Mouse (Mus musculus) v-Abl transformed pro-B cells (cell line): ENCODE measurements around the gene Sidt2.

Experiments
- in situ Hi-C, 2 experiments: fragments of 400-800 bp; cut with MboI; formaldehyde crosslinking; loops; one replicate each; pipeline ENCODE4 v1.15.1; 2025; ENCODE audit not compliant: unreplicated experiment in 2 of 2

Gene Sidt2

DNA sequence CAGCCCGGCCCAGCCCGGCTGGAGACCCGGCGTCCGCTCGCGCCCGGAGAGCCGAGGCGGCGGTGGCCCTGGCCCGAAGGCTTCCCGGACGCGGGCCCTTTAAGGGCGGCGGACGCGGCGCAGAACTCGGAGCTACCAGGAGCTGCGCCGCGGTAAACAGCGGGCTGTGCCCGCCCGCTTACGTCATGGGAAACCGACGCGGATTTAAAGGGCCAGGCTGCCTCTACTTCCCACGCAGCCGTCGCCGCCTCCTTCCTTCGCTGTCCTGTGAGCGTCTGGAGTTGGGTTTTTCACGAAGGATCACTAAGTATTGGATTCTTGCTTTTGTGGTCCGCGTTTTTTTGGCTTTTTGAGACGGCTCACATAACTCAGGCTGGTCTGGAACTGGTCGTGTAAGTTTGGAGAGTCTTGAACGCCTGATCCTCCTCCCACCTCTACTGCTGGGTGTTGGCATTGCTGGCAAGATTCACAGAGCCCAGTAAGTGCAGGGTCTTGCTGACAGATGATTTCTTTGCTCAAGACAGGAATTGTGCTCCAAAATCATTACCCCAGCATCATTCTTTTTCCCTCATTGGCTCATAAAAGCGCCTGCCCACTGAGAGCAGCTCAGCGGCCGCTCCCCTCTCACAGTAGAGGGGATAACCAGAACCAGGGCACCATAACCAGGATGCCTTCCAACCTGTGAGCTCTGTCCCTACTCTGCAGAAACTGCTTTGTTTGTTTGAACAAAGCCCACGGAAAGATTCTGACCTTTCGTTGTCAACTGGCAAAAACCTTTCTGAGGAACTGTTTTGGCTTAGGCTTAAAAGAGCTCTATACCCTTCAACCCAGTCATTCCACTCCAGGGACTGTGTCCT lies at the start of gene Sidt2:
TSS of gene Sidt2 (minus strand) at position 152 of the 857 bp plus-strand sequence.
- in situ Hi-C loops: no loop called here

DNA sequence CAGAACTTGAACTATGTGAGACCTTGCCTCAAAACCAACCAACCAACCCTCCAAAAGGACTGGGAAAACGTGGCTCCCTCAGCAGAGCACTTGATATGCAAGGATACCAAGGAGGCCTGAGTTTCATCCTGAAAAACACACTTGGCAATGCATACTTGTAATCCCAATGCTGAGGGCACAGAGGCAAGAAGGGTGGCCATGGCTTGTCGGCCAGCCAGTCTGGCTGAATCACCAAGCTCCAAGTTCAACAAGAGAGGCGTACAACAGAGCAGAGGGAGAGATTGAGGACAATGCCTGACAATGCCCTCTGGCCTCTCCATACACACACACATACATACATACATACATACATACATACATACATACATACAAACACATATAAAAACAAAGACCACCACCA lies 49.5 kb upstream of the Sidt2 start:
- in situ Hi-C loops: loop anchor here (5.0 kb wide), 2 partner anchors 303 to 308 kb away; no protein-coding TSS in a partner anchor

DNA sequence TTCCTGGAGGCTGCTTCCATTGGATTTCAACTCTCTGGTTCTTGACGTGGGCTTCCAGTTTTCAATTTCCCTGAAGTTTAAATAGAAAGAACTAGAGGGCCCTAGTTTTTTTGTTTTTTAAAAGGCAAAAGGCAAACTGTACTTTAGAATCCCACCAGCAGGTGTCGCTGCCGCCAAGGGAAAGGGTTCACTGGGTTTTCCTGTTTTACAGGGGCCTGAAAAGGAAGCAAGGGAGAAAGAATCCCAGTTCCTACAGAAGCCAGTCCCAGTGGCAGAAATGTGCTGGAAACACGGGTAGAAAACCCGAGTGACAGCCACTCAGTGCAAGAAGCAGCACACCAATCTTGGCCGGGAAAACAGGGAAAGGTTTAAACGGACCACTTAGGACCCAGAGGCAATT lies 48.7 kb upstream of the Sidt2 start:
- in situ Hi-C loops: loop anchor here (5.0 kb wide), 2 partner anchors 304 to 309 kb away; no protein-coding TSS in a partner anchor

DNA sequence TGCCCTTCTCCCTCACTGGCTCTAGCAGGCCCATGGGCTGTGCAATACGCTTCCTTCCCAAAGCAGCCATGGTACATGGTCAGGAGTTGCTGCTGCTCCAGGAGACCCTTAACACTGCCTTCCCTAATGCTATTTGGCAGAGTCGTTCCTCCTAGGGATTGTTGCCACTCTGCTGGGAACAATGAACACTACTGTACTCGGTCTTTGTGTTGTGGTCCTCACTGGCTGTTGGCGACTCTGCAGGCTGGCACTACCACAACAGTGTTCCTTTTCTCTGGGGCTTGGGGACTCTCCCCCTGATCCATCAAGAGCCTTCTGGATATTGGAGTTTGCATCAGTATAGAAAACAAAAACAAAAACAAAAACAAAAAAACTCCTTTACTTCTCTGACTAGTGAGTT lies 44.0 kb upstream of the Sidt2 start:
- in situ Hi-C loops: no loop called here

DNA sequence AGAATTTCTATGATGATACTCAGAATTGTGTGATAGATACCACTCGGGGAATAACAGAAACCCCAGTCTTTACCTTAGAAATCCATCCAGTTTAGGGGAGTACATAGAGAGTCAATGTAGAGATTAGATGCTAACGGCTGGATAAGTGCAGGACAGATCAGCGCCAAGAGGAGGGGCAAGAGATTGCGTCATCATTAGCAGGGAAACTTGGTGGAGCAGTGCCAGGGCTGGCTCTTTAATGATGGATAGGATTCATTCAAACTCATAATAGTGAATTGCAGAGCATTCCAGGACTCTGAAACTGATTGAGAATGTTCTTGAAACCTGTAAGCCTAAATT lies 30.1 kb upstream of the Sidt2 start:
- in situ Hi-C loops: no loop called here

DNA sequence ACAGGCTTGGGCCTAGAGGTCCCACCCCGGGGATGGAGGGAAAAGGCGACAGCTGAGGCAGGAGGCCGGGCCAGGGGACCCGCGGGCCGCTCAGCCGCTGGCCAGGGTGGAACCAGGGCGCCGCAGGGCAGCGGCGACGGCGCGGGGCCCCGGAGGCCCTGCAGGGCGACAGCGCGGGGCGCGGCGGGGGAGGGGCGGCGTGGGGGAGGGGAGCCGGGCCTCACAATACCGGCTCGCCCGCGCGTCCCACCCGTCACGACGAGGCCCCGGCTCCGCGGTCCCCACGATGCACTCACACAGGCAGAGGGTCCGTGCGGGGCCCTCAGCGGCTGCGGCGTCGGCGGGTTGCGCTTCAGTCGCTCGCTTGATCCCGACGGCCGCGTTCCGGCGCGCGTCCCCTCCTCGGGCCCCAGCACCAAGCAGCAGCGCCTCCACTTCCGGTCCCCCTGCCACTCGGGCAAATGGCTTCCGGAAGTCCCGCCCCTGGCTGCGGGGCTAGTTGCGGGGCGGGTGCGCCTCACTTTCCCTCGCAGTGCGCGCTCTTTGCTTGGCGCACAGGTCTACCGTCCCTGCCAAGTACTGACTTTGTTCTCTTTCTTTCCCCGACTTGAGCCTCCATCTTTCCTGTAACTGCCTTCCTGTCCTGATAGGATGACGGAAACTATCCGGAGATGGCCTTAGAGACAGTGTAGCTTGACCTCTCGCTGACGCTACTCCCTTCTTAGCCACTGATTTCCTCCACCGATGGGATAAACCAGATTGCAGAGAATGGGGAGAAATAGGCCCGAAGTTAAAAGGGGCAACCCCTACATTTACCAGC lies 29.6 kb upstream of the Sidt2 start:
- in situ Hi-C loops: no loop called here

DNA sequence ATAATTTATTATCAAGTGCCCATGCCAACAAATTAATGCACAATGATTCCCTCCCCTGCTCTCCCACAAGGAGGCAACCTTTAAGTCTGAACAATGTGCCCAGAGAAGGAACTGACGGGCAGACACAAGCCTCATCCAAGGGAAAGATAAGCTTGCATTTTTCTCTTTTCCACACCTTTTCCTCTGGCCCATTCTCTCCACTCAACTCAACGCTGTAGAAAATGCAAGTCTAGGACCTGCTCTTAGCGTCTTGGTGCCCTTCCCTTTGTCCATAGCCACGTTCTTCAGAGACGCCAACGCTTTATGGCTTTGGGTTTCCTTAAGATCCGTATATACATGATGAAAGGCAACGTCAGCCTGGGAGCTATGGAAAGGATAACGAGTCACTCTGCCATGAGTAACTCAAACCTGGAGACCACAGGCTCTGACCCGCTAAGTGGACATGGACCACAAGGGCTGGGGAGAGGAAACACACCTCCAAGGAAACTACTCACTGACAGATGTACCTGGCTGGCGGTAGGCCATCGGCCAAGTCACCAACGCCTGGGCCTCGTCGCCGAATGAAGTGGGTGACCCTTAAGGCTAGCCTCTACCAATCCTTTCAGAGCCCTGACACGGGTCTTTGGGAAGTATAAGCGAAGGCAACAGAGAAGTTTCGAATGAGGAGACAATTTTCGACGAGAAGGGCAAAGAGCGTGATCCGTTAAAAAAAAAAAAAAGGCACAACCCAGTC lies 28.8 kb upstream of the Sidt2 start:
- in situ Hi-C loops: no loop called here

DNA sequence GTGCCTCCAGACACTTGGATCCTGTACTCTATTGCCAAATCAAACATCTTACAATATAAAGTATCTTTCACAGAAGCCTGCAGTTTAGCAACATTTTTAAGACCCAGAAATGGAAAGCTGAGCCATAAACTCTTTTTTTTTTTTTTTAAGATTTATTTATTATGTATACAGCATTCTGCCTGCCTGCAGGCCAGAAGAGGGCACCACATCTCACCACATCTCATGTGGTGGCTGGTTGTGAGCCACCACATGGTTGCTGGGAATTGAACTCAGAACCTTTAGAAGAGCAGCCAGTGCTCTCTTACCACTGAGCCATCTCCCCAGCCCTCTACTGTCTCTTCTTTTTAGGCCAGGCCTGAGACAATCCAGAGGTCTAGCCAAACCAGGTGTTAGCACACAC lies 26.3 kb upstream of the Sidt2 start:
- in situ Hi-C loops: no loop called here

DNA sequence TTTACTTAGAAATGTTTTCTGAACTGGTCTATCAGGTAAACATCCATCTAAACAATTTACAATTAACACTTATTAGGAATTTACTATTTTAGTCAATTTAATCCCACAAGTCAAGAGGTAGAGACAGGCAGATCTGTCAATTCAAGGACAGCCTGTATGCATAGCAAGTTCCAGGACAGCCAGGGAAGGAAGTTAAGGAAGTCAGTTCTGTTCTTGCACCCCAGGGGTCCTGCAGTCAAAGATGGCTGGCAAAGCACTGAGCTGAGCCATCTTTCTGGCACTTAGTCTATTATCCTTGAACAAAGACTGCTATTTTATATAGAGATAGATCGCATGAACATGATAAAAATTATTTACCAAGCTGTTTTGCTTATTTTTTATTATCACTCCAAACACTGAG lies 25.6 kb upstream of the Sidt2 start:
- in situ Hi-C loops: no loop called here

DNA sequence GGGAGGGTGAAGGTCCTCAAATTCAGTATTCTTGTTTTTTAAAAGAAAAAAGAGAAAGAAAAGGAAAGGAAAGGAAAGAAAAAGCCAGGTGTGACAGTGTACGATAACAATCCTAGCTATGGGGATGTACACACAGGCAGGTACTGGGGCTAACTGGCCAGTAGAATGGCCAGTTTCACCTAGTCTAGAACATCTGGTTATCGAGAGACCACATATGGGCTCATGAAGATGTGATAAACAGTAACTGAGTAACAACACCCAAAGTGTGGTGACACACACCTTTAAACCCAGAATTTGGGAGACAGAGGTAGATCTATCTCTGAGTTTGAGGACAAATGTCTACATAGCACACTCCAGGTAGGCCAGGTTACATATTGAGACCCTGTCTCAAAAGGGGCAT lies 24.7 kb upstream of the Sidt2 start:
- in situ Hi-C loops: no loop called here

DNA sequence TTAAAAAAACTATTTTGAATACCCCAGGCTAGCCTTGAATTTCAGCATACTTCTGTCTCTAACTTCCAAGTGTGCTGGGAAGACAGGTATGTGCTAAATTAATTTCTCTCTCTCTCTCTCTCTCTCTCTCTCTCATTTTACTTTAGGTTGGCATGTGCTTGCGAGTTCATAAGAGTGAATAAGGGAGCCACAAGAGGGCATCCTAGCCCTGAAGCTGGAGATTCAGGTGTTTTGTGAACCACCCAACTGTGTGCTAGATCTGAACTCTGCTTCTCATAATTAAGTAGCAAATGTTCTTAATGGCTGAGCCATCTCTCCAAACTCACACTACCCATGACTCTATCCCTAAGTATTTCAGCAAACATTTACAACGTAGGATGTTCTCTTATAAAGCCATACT lies 21.8 kb upstream of the Sidt2 start:
- in situ Hi-C loops: no loop called here

DNA sequence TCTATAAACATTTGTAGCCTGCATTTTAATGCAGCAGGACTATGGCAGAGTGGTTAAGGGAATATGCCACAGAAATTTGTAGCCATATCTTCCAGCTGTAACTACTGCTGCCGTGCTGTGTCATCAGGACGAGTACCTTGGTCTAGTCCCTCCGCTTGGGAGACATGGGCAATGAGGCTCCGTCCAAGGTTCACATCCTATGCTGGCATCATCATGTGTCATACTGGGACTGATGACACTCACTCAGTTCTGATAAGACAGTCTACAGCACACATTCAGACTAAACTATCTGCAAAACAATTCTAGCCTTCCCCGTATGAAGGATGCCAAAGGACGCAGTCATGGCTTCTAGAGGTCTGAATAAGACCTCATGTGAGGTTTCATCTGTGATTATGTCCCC lies 8.5 kb upstream of the Sidt2 start:
- in situ Hi-C loops: no loop called here

DNA sequence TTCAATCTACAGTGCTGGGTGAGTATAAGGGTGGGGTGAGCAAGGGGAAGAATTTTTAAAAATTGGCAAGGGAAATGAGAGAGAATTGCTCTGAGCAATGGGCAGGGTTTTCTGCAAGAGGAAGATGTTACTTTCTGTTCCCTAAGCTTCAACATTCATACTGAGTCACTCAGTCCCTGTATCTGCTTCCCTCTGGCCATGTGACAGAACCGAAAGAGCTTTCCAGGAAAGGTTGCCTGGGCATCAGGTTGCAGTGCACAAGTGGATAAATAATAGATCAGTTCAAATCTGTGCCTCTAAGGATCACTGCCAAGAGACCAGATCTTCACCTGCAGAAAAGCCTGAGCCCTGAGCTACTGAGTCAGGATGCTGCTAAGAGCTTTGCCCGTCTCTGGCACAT lies 6.8 kb upstream of the Sidt2 start:
- in situ Hi-C loops: no loop called here

DNA sequence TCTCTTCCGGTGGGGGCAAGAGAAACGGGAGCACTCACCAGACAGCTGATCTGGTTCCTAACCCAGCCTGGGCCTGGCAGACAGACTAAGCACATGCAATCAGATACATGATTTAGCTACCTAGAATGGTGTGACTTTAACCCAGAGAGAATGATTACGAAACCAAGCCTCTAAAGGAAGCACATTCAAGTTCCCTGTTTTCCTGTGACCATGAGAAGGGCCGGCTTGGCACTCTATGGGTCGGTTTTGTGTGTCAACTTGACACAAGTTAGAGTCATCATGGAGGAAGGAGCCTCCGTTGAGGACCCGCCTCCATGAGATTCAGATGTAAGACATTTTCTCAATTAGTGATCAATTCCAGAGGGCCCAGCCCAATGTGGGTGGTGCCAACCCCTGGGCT lies 4.6 kb upstream of the Sidt2 start:
- in situ Hi-C loops: no loop called here

DNA sequence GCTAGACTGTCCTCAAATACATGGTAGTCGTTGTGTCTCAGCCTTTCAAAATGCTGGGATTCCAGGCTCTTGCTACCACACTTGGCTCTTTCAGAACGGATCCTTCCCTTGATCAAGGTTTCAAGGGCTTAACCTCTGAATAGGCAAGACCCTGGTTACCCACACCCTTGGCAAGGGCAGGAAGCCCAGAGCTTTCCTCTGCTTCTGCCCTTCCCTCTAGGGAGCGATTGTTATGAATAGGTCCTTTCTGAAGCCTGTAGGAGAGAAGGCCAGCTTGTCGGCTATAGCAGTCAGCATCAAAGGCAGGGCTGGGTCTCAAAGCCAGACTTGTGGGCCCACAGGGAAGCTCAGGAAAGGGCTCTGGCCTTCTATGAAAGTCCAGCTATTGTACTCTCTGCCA lies 3.8 kb upstream of the Sidt2 start:
- in situ Hi-C loops: no loop called here

DNA sequence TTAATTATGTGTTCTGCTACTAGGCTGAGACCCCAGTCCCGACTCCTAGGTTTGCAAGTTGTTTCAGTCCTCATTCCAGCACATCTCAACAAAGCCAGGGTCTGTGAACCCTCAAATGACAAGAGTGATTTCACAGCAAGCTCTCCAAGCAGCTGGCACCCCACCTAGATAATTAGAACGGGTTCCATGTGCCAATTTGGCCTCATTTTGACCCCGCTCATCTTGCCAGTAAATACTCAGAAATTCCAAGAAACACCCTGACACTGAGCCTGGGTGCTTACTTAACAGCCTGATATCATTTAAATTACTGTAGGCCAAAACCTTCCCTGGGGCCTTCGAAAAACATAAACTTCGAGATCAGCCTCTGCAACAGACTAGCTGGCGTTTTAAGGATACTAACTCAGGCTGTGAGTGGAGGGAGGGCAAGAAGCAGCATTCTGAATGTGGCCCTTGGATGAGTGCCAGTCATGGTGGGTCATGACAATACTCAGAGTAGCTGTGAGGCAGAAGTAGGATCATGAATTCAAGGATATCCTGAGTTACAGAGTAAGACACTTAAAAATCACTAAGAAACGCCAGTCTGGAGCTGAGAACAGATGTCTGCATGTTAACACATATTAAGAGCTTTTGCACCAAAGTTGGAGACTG lies 3.1 kb upstream of the Sidt2 start:
- in situ Hi-C loops: no loop called here

DNA sequence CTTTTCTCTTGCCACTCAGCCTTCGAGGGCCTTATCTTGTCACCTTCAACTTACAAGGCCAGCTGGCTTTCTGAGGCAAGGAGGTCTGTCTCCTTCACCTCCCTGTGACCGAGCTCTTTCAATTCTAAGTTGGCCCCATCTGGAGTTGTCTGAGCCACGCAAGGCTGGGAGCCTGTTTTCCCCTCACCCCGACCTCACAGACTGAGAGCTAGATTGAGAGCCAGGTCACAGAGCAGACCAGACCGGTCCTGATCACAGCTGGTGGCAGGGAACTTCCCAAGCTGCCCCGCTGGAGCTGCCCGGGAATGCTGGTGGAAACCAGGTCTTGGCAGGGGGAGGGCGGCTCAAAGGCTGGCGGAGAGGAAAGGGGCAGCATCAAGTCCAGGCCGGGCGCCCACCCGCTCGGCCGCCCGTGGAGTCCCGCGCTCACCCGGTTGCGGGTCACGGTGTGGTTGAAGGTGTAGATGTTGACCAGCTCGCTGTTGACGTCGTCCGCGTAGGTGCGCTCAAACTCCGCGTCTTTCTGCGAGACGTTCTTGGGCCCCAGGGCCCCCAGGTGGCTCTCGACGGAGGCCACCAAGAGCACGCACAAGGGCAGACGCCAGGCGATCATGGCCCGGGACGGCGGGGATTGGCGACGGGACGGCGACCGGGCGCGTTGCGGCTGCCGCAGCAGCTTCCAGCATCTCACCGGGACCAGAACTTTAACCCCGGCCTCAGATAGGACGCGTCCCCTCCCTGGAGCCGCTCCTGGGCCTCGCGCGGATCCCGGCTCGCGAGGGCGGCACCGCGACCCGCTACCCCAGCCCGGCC lies 558 bp downstream of the Sidt2 start:
- in situ Hi-C loops: no loop called here

DNA sequence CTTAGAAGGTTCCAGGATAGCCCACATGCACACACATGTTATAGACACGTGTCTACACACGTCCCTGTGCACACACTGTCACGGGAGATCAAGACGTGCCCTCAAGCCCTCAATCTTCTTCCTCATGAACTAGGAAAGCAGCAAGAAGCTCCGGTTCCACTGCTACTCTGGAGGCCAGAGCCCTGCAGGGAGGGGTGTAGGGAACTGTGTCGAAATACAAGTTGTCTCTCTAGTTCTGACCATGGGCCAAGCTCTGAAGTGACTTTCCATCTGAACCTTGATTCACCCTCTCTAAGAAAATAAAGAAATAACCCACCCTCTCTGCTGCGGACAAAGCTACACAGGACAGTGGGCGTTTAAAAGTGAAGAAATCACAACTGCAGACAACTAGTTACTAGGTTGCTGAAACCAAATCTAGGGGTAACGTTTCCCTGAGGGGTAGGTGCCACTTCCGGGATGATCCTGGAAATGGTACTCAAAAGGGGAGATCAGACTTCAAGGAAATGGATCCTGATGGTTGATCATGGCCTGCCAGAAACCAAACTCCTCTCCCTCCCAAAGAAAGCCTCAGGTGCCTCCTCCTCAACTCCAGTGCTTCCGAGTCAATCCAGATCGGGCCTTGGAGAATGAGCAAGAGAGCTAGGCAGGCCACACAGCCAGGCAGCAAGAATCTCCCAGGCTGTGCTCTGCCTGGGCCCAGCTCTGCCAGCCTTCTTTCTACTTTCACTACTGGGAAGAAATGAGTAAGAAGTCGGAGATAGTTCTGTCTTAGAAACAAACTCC lies 1.4 kb downstream of the Sidt2 start:
- in situ Hi-C loops: no loop called here

DNA sequence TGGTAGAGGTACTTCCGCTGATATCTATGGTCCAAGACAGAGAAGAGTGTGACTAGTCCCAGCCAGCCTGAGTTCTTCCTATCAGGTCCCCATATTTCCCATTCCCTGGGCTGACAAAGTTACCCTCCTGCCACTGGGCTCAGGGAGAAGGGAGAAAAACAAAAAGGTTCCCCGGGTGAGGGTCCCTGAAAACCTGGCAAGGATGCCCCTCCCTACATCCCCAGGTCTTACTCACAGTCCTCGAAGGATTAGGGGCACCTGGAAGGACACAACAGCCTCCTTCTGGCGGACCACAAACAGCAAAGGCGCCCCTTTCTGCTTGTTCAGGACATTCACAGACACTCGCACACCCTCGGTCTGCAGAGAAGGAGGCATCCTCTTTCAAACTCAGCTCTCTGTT lies 2.2 kb downstream of the Sidt2 start:
- in situ Hi-C loops: no loop called here
